Mouse (Mus musculus): Measurements from ENCODE around the gene Arcn1.
A peak's percentile ranks its signal among the peaks of the same experiment; 100 is the strongest.

DNA sequence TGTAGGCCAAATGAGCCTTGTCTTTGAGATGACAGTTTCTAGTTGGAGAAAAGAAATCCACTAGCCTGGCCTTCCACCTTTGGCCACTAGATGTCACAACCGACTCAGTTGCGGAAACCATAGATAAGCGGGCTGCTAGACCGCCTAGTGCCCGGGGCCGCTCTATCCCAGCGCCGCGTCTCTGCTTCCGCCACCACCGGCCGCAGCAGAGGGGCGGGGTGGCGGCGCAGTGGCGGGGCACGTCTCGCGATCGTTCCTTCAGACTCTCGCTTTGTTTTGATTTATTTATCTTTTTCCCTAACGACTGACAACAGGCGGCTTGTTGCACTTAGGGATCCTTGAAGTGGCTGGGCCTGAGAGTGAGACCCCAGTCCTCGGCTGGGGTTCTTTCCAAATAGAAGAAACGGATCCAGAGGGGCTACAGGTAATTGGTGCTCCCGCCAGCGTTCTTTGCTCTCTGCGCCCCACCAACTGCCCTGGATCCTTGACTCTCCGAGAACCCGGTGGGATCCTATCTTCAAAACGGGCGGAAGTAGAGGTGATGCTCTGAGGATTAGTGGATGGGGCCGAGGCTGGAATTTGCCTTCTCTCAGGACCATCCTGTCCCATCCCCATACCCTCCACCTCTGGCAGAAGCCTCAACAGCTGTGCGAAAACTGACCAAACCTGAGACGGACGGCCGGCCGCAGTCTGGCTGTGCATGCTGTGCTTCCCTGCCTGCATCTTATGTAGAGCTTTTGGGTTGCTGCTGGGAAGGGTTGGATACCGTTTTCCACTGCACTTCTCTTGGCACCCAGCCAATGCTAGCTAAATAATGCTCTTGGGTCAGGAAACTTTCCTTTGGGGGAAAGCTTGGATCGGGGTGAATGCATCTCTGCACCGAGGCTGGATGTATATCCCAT lies 5.4 kb upstream of the Arcn1 start:
- TF ChIP-seq CTCF (IDR thresholded peaks at IDR 0.05; ENCODE audit: extremely low read depth, insufficient read length, insufficient replicate concordance, low read depth, low read length) (peak; percentile 77; the same call in 1 of the 2 replicates), POLR2A (IDR thresholded peaks at IDR 0.05; ENCODE audit: low read depth, low read length) (no peak)

All from small intestine, adult 2 months (tissue).